ENCODE assay signal across 17 mouse cellular contexts in genomic region chr2:125615858-125616424, GRCm38 (mm10). TPM values are rescaled to one million over a fixed set of nuclear protein-coding genes. Genes with fewer than 3 reads are reported as not detected.
DNase-seq lines count a peak whose midpoint lies in the region; ATAC-seq and TF ChIP-seq lines count a peak whose summit lies in the region.
"Had no signal": no experiment of that assay in that cellular context is flagged by ENCODE, and none has a peak within 500 bp of the region (broad histone marks: within the 10 kb centered on the region; RNA-seq: fewer than 3 reads in every experiment).

No protein-coding gene starts in this region.

- no peak for TF ChIP-seq CTCF in liver, adult 2 months (IDR thresholded peaks at IDR 0.05; ENCODE audit: low read depth, low read length)

- no peak overlapping the region for H3K4me3 ChIP-seq in liver, adult 2 months (ENCODE audit: insufficient read depth, low read depth, low read length)
- H3K4me3 ChIP-seq in liver, embryonic 12.5 days, result no peak overlapping the region
- no peak overlapping the region for H3K4me3 ChIP-seq in liver, embryonic 15.5 days (replicated peaks)
- H3K4me3 ChIP-seq in kidney, embryonic 16.5 days (ENCODE audit: low read length), result no peak overlapping the region
- H3K4me3 ChIP-seq: embryonic facial prominence, embryonic 12.5 days; forebrain, embryonic 15.5 days; heart, embryonic 12.5 days; hindbrain, embryonic 13.5 days had no signal

- H3K36me3 ChIP-seq in liver, adult 2 months (ENCODE audit: control insufficient read depth, insufficient read depth, low read length), result peaks cover 16% of the 10 kb centered on the region
- H3K36me3 ChIP-seq in liver, embryonic 12.5 days, result peaks cover 93% of the 10 kb centered on the region
- peaks cover 91% of the 10 kb centered on the region for H3K36me3 ChIP-seq in liver, embryonic 15.5 days (replicated peaks)
- peaks cover 52% of the 10 kb centered on the region for H3K36me3 ChIP-seq in kidney, embryonic 16.5 days (ENCODE audit: insufficient read depth, low read length)

- H3K27me3 ChIP-seq in liver, adult 2 months (ENCODE audit: control insufficient read depth, insufficient read depth, low read length), result no peaks in the 10 kb centered on the region
- no peaks in the 10 kb centered on the region for H3K27me3 ChIP-seq in liver, embryonic 12.5 days (replicated peaks)
- no peaks in the 10 kb centered on the region for H3K27me3 ChIP-seq in liver, embryonic 15.5 days
- no peaks in the 10 kb centered on the region for H3K27me3 ChIP-seq in kidney, embryonic 16.5 days (ENCODE audit: insufficient read depth, low read length)
- H3K27me3 ChIP-seq: embryonic facial prominence, embryonic 12.5 days; forebrain, embryonic 15.5 days; heart, embryonic 12.5 days; hindbrain, embryonic 13.5 days had no signal

- H3K4me2 ChIP-seq in liver, embryonic 12.5 days, result no peak overlapping the region
- peak overlapping the region; percentile 21; the same call in 1 of the 2 replicates for H3K4me2 ChIP-seq in liver, embryonic 15.5 days
- no peak overlapping the region for H3K4me2 ChIP-seq in kidney, embryonic 16.5 days (replicated peaks; ENCODE audit: low read depth, low read length)
- H3K4me2 ChIP-seq: embryonic facial prominence, embryonic 12.5 days; forebrain, embryonic 15.5 days; heart, embryonic 12.5 days; hindbrain, embryonic 13.5 days had no signal

- TF ChIP-seq POLR2A in liver, adult 2 months (IDR thresholded peaks at IDR 0.05; ENCODE audit: extremely low read depth, insufficient read depth, low read length), result no peak

- ATAC-seq in liver, embryonic 12.5 days, result peak; percentile 73
- peak; percentile 74 for ATAC-seq in liver, embryonic 15.5 days (ENCODE audit: insufficient read depth)
- no peak for ATAC-seq in kidney, embryonic 16.5 days (ENCODE audit: low FRiP score, low TSS enrichment)
- ATAC-seq: forebrain, embryonic 15.5 days had no signal

- peaks cover 6% of the 10 kb centered on the region for H3K4me1 ChIP-seq in liver, adult 2 months (ENCODE audit: control insufficient read depth, insufficient read depth, low read length)
- H3K4me1 ChIP-seq in liver, embryonic 12.5 days, result peaks cover 12% of the 10 kb centered on the region; the same call in 1 of the 2 replicates
- H3K4me1 ChIP-seq in liver, embryonic 15.5 days (replicated peaks), result peaks cover 3% of the 10 kb centered on the region; the same call in 1 of the 2 replicates
- 0 out of 2 replicates have a peak, but pooled peaks cover 3% of the 10 kb centered on the region for H3K4me1 ChIP-seq in kidney, embryonic 16.5 days (ENCODE audit: insufficient read depth, low read length)
- H3K4me1 ChIP-seq: heart, embryonic 12.5 days had no signal

- whole genome bisulfite sequencing in liver, adult 2 months, result 21% methylated on average over 8 of the region's 8 CpGs
- 64% methylated on average over 8 of the region's 8 CpGs for WGBS in liver, embryonic 12.5 days (ENCODE audit: insufficient replicate concordance)
- 63% methylated on average over 8 of the region's 8 CpGs for WGBS in liver, embryonic 15.5 days (ENCODE audit: insufficient replicate concordance)
- 81% methylated on average over 8 of the region's 8 CpGs for WGBS in kidney, embryonic 16.5 days

- no peak overlapping the region for H3K9ac ChIP-seq in liver, adult 2 months (ENCODE audit: low read depth, low read length)
- H3K9ac ChIP-seq in liver, embryonic 12.5 days, result no peak overlapping the region
- no peak overlapping the region for H3K9ac ChIP-seq in liver, embryonic 15.5 days
- no peak overlapping the region for H3K9ac ChIP-seq in kidney, embryonic 16.5 days (replicated peaks; ENCODE audit: low read length)
- H3K9ac ChIP-seq: embryonic facial prominence, embryonic 12.5 days; forebrain, embryonic 15.5 days; heart, embryonic 12.5 days; hindbrain, embryonic 13.5 days had no signal

- no peaks in the 10 kb centered on the region for H3K9me3 ChIP-seq in liver, embryonic 12.5 days (replicated peaks)
- H3K9me3 ChIP-seq in liver, embryonic 15.5 days (replicated peaks), result no peaks in the 10 kb centered on the region
- no peaks in the 10 kb centered on the region for H3K9me3 ChIP-seq in kidney, embryonic 16.5 days (ENCODE audit: low read length)
- H3K9me3 ChIP-seq: embryonic facial prominence, embryonic 12.5 days; forebrain, embryonic 15.5 days; heart, embryonic 12.5 days; hindbrain, embryonic 13.5 days had no signal

- H3K27ac ChIP-seq in liver, adult 2 months (replicated peaks; ENCODE audit: insufficient read depth, low read depth, low read length), result peak overlapping the region; percentile 90
- H3K27ac ChIP-seq in liver, embryonic 12.5 days, result peak overlapping the region; percentile 60
- peak overlapping the region; percentile 66 for H3K27ac ChIP-seq in liver, embryonic 15.5 days (replicated peaks)
- no peak overlapping the region for H3K27ac ChIP-seq in kidney, embryonic 16.5 days (ENCODE audit: low read length)
- H3K27ac ChIP-seq: embryonic facial prominence, embryonic 12.5 days; forebrain, embryonic 15.5 days; hindbrain, embryonic 13.5 days had no signal

- DNase-seq in liver, adult 2 months (ENCODE audit: extremely low read depth, low read depth, low spot score), result peak; percentile 97
- DNase-seq in liver, result no peak
- DNase-seq in spleen, postnatal 10 days (ENCODE audit: low spot score in 2 of 2), result no peak
- no peak for DNase-seq in gastrocnemius, adult 8-10 months (ENCODE audit: low spot score in 2 of 2)
- DNase-seq: adrenal gland, adult 2 months; adrenal gland, postnatal 36 days; cerebellum, adult 2 months; cerebellum, postnatal 10 days; gastrocnemius, postnatal 10 days; heart, postnatal 36 days had no signal

- no peaks in the 10 kb centered on the region; the same call in 1 of the 2 replicates for H3K79me2 ChIP-seq in liver, adult 2 months (ENCODE audit: control insufficient read depth, insufficient read depth, low read length)

RNA-seq across cellular contexts. Expression of gene Cep152, which starts 9.0 kb away (rescaled TPM):
- total RNA-seq in liver, adult 2 months (2014; rRNA removed), result 2.5 and 3.0 TPM in 2 replicates
- polyA plus RNA-seq in liver, adult 2 months (2012; rRNA removed), result 0.57 and 0.69 TPM in 2 replicates
- 7.0 and 7.2 TPM in 2 replicates for polyA plus RNA-seq in liver, embryonic 12.5 days (2016; fragmentation: Nextera tagmentation; extraction: Ambion mirVana)
- 4.2 and 4.5 TPM in 2 replicates for polyA plus RNA-seq in liver, embryonic 15.5 days (2015; fragmentation: Nextera tagmentation; extraction: Ambion mirVana)
- 7.4 and 8.9 TPM in 2 replicates for polyA plus RNA-seq in kidney, embryonic 16.5 days (2015; fragmentation: Nextera tagmentation; extraction: Ambion mirVana)
- total RNA-seq in gastrocnemius, adult 8-10 months (2022), result 1 to 10 TPM in 1 of 4 experiments, under 1 TPM in 3; 0.58 to 1.0 (median 0.78) TPM

RNA-seq across cellular contexts. Expression of gene Eid1, which starts 57.0 kb away (rescaled TPM):
- total RNA-seq in liver, adult 2 months (2014; rRNA removed), result 7.9 and 11.1 TPM in 2 replicates
- 4.4 and 4.5 TPM in 2 replicates for polyA plus RNA-seq in liver, adult 2 months (2012; rRNA removed)
- 59.9 and 61.6 TPM in 2 replicates for polyA plus RNA-seq in liver, embryonic 12.5 days (2016; fragmentation: Nextera tagmentation; extraction: Ambion mirVana)
- 34.4 and 37.1 TPM in 2 replicates for polyA plus RNA-seq in liver, embryonic 15.5 days (2015; fragmentation: Nextera tagmentation; extraction: Ambion mirVana)
- polyA plus RNA-seq in kidney, embryonic 16.5 days (2015; fragmentation: Nextera tagmentation; extraction: Ambion mirVana), result 91.8 and 99.5 TPM in 2 replicates
- 10 to 100 TPM; 17.1 to 24.7 (median 19.2) TPM for total RNA-seq in gastrocnemius, adult 8-10 months (2022)
